Mouse (Mus musculus) bone marrow, adult 2 months (tissue): ENCODE measurements at regions not wholly inside any gene's neighbourhood (a gene's known extent, or its start where the extent isn't known, plus 50 kb on each side); places are given as distances from the start of the nearest gene placed in this dataset.

ENCODE experiments used
- H3K27ac ChIP-seq: fragments of 200-500 bp; 2 replicates; pipeline ENCODE4 v1.5.1; 2012; ENCODE audit warnings: low read depth, mild to moderate bottlenecking, control low read depth, inconsistent platforms, low read length; ENCODE audit not compliant: control insufficient read depth, poor library complexity, insufficient read depth
- H3K4me1 ChIP-seq: fragments of 200-500 bp; 2 replicates; pipeline ENCODE4 v1.6.1; 2011; ENCODE audit warnings: low read length; ENCODE audit not compliant: control insufficient read depth, insufficient read depth
- H3K4me3 ChIP-seq: fragments of 200-500 bp; replicated peaks from 2 replicates; pipeline ENCODE3; 2011; ENCODE audit warnings: mild to moderate bottlenecking, low read depth, low read length, control low read depth; ENCODE audit not compliant: control insufficient read depth
- CTCF ChIP-seq: fragments of 200-500 bp; IDR thresholded peaks from 2 replicates; pipeline ENCODE4 v1.5.1; 2011; ENCODE audit warnings: low read length, control low read depth; ENCODE audit not compliant: control insufficient read depth, insufficient read depth
- POLR2A ChIP-seq: fragments of 200-500 bp; IDR thresholded peaks from 2 replicates; pipeline ENCODE4 v1.6.1; 2011; ENCODE audit warnings: low read depth, mild to moderate bottlenecking, control low read depth, low read length, borderline replicate concordance; ENCODE audit not compliant: control insufficient read depth
- WGBS: fragments of 180-500 bp; shearing (Covaris S2); methylation state at CpG from one replicate; pipeline ENCODE4 v1.1.7; 2018; 5-methylcytosine and 5-hydroxymethylcytosine counted together

- 52% methylated on average over 3 of the region's 3 CpGs for whole genome bisulfite sequencing
- no peaks in the 10 kb centered on the region for H3K4me1 ChIP-seq
- TF ChIP-seq CTCF (no peak), POLR2A (no peak)
- no peak overlapping the region for H3K27ac ChIP-seq
- H3K4me3 ChIP-seq: no peak overlapping the region
Measured at GRCm38 (mm10) chr17:9870237-9870636, 200.7 kb upstream of the Pabpc6 start.

- H3K27ac ChIP-seq: no peak overlapping the region
- H3K4me3 ChIP-seq: no peak overlapping the region
- TF ChIP-seq POLR2A: no peak
- TF ChIP-seq CTCF: no peak
- no peaks in the 10 kb centered on the region for H3K4me1 ChIP-seq
- WGBS: 85% methylated on average over 11 of the region's 11 CpGs
Measured at GRCm38 (mm10) chr17:9868747-9869281, 199.3 kb upstream of the Pabpc6 start.

- Histone ChIP-seq H3K4me1 (no peaks in the 10 kb centered on the region), H3K4me3 (no peak overlapping the region), H3K27ac (no peak overlapping the region)
- TF ChIP-seq POLR2A (no peak), CTCF (no peak)
- WGBS: 65% methylated on average over 10 of the region's 10 CpGs
Measured at GRCm38 (mm10) chr17:9864254-9864653, 194.7 kb upstream of the Pabpc6 start.

GRCm38 (mm10) chr17:9861923-9862854, 192.7 kb upstream of the Pabpc6 start:
- 79% methylated on average over 15 of the region's 15 CpGs for WGBS
- Histone ChIP-seq H3K4me1 (no peaks in the 10 kb centered on the region), H3K4me3 (no peak overlapping the region), H3K27ac (no peak overlapping the region)
- no peak for TF ChIP-seq POLR2A
- no peak for TF ChIP-seq CTCF

GRCm38 (mm10) chr17:9861346-9861745, 191.8 kb upstream of the Pabpc6 start:
- 79% methylated on average over 6 of the region's 6 CpGs for WGBS
- no peak overlapping the region for H3K27ac ChIP-seq
- TF ChIP-seq CTCF (no peak), POLR2A (no peak)
- no peak overlapping the region for H3K4me3 ChIP-seq
- H3K4me1 ChIP-seq: no peaks in the 10 kb centered on the region

- TF ChIP-seq POLR2A (no peak), CTCF (no peak)
- WGBS: 78% methylated on average over 9 of the region's 9 CpGs
- H3K4me3 ChIP-seq: no peak overlapping the region
- no peaks in the 10 kb centered on the region for H3K4me1 ChIP-seq
- H3K27ac ChIP-seq: no peak overlapping the region
Measured at GRCm38 (mm10) chr17:9848559-9849357, 179.2 kb upstream of the Pabpc6 start.

- 52% methylated on average over 4 of the region's 4 CpGs for WGBS
- H3K27ac ChIP-seq: no peak overlapping the region
- H3K4me1 ChIP-seq: no peaks in the 10 kb centered on the region
- H3K4me3 ChIP-seq: no peak overlapping the region
- TF ChIP-seq POLR2A: no peak
- no peak for TF ChIP-seq CTCF
Measured at GRCm38 (mm10) chr17:9845451-9846075, 176.0 kb upstream of the Pabpc6 start.
